Mouse (Mus musculus) olfactory bulb, adult 2 months (tissue): ENCODE results near the gene Zswim1.

Source experiments
- CTCF ChIP-seq: fragments of 200-500 bp; IDR thresholded peaks from 2 replicates; pipeline ENCODE4 v1.5.1; 2012; ENCODE audit warnings: low read depth, mild to moderate bottlenecking, low read length, moderate library complexity; ENCODE audit not compliant: insufficient read depth
- POLR2A ChIP-seq: fragments of 200-500 bp; IDR thresholded peaks from 2 replicates; pipeline ENCODE4 v1.6.1; 2012; ENCODE audit warnings: mild to moderate bottlenecking, low read depth, low read length, moderate library complexity; ENCODE audit not compliant: insufficient read depth

GRCm38 (mm10) chr2:164805332-164805718, 17.2 kb upstream of the Zswim1 start:
- TF ChIP-seq CTCF (no peak), POLR2A (no peak)
